Mouse (Mus musculus): ENCODE results near the gene Pigx.
A peak's percentile ranks its signal among the peaks of the same experiment; 100 is the strongest.
"Not testable (repeated sequence)": the region's sequence is repeated elsewhere in the genome, so short reads cannot be mapped to it uniquely, and the experiment has no call there.

The Pigx gene

GRCm38 (mm10) chr16:32108170-32108569 is 8.6 kb upstream of the Pigx start:
- no peak for DNase-seq

- DNase-seq = no peak
Measured at GRCm38 (mm10) chr16:32107342-32108045, 8.0 kb upstream of the Pigx start.

GRCm38 (mm10) chr16:32105698-32106097 is 6.2 kb upstream of the Pigx start:
- DNase-seq = no peak

GRCm38 (mm10) chr16:32102295-32102694 is 2.8 kb upstream of the Pigx start:
- no peak for DNase-seq

GRCm38 (mm10) chr16:32098897-32099637 is 473 bp downstream of the Pigx start:
- no peak for DNase-seq

- DNase-seq = not testable (repeated sequence)
Measured at GRCm38 (mm10) chr16:32097757-32098156, 1.8 kb downstream of the Pigx start.

- no peak for DNase-seq
Measured at GRCm38 (mm10) chr16:32091466-32091865, 8.1 kb downstream of the Pigx start.

GRCm38 (mm10) chr16:32087629-32088443 is 11.7 kb downstream of the Pigx start:
- no peak for DNase-seq

GRCm38 (mm10) chr16:32078991-32079511 is 20.5 kb downstream of the Pigx start, which contains the start of gene Pak2:
Gene Pak2, minus strand, starts transcription at chr16:32079342.
- peak; percentile 94 for DNase-seq

GRCm38 (mm10) chr16:32078408-32078990 is 21.0 kb downstream of the Pigx start:
- peak; percentile 77 for DNase-seq

- peak; percentile 24 for DNase-seq
Measured at GRCm38 (mm10) chr16:32077648-32078407, 21.7 kb downstream of the Pigx start.

GRCm38 (mm10) chr16:32076406-32076805 is 23.1 kb downstream of the Pigx start:
- DNase-seq = no peak

GRCm38 (mm10) chr16:32075762-32076161 is 23.8 kb downstream of the Pigx start:
- DNase-seq = no peak

- DNase-seq = not testable (repeated sequence)
Measured at GRCm38 (mm10) chr16:32070070-32070469, 29.5 kb downstream of the Pigx start.

GRCm38 (mm10) chr16:32068389-32069300 is 30.9 kb downstream of the Pigx start:
- no peak for DNase-seq

- DNase-seq = no peak
Measured at GRCm38 (mm10) chr16:32066899-32067298, 32.6 kb downstream of the Pigx start.

GRCm38 (mm10) chr16:32063900-32064299 is 35.6 kb downstream of the Pigx start:
- DNase-seq = no peak

- no peak for DNase-seq
Measured at GRCm38 (mm10) chr16:32062226-32062625, 37.3 kb downstream of the Pigx start.

GRCm38 (mm10) chr16:32059840-32060523 is 39.6 kb downstream of the Pigx start:
- DNase-seq = no peak

- no peak for DNase-seq
Measured at GRCm38 (mm10) chr16:32058817-32059216, 40.7 kb downstream of the Pigx start.

Data from embryo, embryonic 11 days (tissue).